Mouse (Mus musculus): ENCODE data around the gene Tmem258.
A peak's percentile ranks its signal among the peaks of the same experiment; 100 is the strongest.

Tmem258 gene

GRCm38 (mm10) chr19:10223561-10223960 lies 19.7 kb downstream of the Tmem258 start:
- no peak for DNase-seq (ENCODE audit: low spot score)

DNA sequence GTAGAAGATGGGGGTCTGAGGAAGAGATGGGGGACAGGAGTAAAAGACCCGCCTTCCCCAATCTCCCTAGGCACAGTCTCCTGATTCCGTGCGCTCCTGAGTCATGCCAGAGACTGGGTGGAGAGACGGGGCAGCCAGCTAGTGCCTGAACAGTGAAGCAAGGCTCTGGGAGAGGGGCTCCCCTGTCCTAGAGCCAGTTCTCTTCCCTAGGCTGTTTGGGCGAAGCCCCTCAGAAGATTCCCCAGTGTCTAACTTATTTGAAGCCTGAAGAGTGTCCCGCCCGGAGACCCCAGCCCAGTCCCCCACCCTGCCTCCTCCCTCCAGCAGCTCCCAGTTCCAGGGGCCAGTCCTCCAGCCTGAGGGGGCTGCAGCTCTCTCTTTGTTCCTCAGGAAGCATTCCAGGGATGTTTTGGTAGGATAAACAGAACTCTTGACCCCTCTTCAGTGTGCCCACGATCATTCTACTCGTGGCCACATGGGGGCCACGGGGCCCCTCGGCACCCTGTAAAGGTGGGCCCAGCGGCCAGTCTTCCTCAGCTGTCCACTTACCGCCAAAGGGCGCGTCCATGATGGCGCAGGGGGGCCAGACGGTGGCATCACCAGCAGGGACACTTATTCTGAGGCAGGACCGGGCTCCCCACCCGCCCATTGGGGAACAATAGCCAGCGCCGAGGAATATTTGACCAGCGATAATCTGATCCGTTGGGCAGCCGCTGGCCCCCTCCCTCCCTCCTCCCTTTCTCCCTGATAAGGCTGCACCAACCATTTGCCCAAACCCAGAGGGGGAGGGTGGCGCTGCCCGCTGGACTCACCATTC lies 21.0 kb downstream of the Tmem258 start:
- no peak for DNase-seq (ENCODE audit: low spot score)

DNA sequence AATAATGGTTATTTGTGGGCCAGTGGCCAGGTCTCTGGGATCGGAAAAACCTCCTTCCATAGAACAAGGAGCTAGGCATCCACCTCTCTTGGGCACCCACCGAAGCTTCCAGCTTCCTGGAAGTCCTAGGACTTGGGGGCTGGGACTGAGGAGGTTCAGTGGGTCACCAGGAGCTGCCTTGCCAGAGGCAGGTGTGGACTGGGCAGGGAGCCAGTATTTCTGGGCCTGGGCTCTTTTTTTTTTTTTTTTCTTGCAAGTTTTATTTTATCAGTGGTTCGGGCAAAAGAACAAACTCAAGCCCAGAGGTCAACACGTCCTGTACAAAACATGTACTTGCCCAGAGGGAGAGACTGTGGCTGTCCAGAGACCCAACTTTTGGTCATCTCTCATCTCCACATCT lies 22.0 kb downstream of the Tmem258 start:
- no peak for DNase-seq (ENCODE audit: low spot score)

DNA sequence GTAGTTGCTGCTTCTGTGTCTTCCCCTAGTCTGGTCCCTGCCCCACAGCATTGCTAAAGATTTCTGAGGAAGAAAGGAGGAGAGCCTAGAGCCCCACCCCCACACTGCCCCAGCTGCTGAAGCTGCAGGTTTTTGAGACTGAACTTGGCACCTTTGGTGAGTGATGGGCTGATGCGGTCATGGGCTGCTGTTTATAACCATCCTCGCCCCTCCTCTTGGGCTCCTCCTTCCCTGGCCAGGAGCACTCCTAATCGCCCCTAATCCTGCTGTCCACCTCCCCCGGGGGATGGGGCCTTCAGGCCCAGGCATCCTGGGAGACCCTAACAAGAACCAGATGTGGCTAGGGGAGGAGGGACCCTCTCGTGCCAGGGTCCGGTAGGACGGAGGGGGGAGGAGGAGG lies 27.2 kb downstream of the Tmem258 start:
- DNase-seq (ENCODE audit: low spot score), result no peak

DNA sequence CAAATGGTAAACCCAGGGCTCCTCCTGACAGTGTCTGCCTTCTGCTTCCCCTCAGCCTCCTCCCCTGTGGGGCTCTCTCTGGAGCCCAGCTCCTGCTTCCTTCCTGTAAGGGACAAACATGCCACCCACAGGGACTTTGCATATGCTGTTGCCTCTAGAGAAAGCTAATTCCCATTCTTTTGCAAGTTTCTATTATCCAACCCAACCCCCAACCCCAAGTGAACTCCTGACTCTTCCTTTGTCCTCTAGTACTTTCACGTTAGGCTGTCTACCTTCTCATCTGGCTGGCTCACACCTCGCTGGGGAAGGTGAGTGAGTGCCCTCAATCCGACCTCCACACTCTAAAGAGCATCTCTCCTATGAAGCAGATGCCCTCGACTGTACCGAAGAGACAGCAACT lies 28.1 kb downstream of the Tmem258 start:
- no peak for DNase-seq (ENCODE audit: low spot score)

GRCm38 (mm10) chr19:10232327-10233017 lies 28.7 kb downstream of the Tmem258 start:
- DNase-seq (ENCODE audit: low spot score), result peak; percentile 68

GRCm38 (mm10) chr19:10235784-10236565 lies 32.2 kb downstream of the Tmem258 start:
- no peak for DNase-seq (ENCODE audit: low spot score)

- DNase-seq (ENCODE audit: low spot score), result no peak
Observed at GRCm38 (mm10) chr19:10238477-10238876, 34.7 kb downstream of the Tmem258 start.

GRCm38 (mm10) chr19:10239419-10239818 lies 35.6 kb downstream of the Tmem258 start:
- no peak for DNase-seq (ENCODE audit: low spot score)

- DNase-seq (ENCODE audit: low spot score), result no peak
Observed at GRCm38 (mm10) chr19:10239975-10240653, 36.3 kb downstream of the Tmem258 start.

- DNase-seq (ENCODE audit: low spot score), result peak; percentile 81
Observed at GRCm38 (mm10) chr19:10240654-10241305, 37.0 kb downstream of the Tmem258 start, which contains the start of gene Myrf. Gene Myrf (minus strand): TSS chr19:10240748.

GRCm38 (mm10) chr19:10242916-10243315 lies 39.1 kb downstream of the Tmem258 start:
- DNase-seq (ENCODE audit: low spot score), result peak; percentile 56

DNA sequence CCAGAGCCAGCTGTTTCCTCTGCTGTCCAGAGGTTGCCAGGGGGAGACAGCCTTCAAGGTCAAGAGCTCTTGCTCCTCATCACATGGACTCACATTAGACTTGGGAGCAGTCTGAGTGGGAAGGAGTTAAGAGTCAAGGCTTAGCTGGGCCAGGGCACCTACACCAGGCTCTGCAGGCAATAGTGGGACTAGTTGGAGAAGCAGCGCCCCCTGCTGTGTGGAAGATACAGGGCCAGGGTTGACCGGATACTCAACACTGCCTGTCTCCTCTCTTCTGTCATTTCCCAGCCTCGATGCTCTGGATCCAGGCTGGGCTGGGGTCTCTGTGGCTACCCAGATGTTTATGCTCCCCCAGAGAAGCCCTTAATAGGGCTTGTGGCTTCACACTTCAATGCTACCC lies 40.4 kb downstream of the Tmem258 start:
- DNase-seq (ENCODE audit: low spot score), result peak; percentile 81

DNA sequence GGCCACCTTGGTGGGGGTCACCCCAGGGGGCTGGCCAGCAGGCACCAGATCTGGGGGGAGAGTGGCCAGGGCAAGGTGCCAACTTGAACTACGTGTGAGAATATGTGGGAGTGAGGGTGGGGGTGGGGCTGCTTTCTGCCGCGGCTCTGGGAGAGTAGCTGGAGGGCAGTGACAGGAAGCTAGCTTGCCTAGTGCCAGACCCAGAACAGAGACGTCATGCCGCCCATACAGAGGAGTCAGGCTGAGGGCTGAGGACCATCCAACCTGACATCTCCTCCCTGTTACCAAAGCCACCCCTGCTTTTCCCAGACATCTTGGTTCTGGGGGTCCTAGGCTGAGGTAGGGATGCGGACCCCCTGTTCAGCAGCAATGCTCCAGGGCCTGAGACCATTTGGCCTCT lies 43.4 kb downstream of the Tmem258 start:
- no peak for DNase-seq (ENCODE audit: low spot score)

- no peak for DNase-seq (ENCODE audit: low spot score)
Observed at GRCm38 (mm10) chr19:10248128-10248527, 44.3 kb downstream of the Tmem258 start.

Data from layer of hippocampus, adult 11-12 months (tissue).